Mouse (Mus musculus): ENCODE measurements around the gene Supt6. TPM values are rescaled to one million over a fixed set of nuclear protein-coding genes. Genes with fewer than 3 reads are reported as not detected.
A peak's percentile ranks its signal among the peaks of the same experiment; 100 is the strongest.

Supt6 gene
- total and polyA plus RNA-seq, 2 experiments, result 8.9 to 11.0 TPM

DNA sequence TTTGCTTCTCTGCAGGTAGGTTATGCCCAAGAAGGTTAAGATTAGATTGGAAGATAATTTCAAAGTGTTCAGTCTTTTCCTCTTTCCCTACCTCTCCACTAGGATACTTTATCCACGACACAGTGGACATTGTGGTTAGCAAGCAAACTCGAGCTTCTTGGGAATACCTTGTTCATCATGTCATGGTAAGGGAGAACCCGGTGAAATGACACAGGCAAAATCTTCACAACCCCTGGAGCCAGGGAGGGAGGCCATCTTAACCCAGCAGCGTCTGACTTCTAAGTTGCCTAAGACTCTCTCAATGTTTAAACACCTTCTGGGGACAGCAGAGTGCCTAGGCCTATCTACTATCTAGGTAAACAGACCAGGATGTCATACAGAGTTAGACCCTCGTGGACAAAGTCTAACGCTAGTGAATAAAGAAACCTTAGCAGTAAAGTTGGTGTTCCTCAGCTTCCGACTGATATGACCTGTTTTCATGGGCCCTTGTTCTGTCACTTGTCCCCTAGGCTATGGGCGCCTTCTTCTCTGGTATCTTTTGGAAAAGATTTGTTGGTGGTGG is 66.3 kb downstream of the Supt6 start:
- DNase-seq (ENCODE audit: extremely low read depth, low read depth, low spot score), result no peak
- no peaks in the 10 kb centered on the region for H3K27me3 ChIP-seq (ENCODE audit: control insufficient read depth, insufficient read depth, low read length)
- H3K79me2 ChIP-seq (ENCODE audit: control insufficient read depth, insufficient read depth, low read length), result peaks cover 5% of the 10 kb centered on the region; the same call in 1 of the 2 replicates
- H3K36me3 ChIP-seq (ENCODE audit: control insufficient read depth, insufficient read depth, low read length), result peaks cover 19% of the 10 kb centered on the region
- peak overlapping the region; percentile 81 for H3K4me3 ChIP-seq (ENCODE audit: insufficient read depth, low read depth, low read length)
- peak overlapping the region; percentile 93; the same call in 1 of the 2 replicates for H3K9ac ChIP-seq (ENCODE audit: low read depth, low read length)
- TF ChIP-seq POLR2A (IDR thresholded peaks at IDR 0.05; ENCODE audit: extremely low read depth, insufficient read depth, low read length) (no peak), CTCF (IDR thresholded peaks at IDR 0.05; ENCODE audit: low read depth, low read length) (no peak)
- 32% methylated on average over 8 of the region's 8 CpGs for WGBS
- H3K4me1 ChIP-seq (ENCODE audit: control insufficient read depth, insufficient read depth, low read length), result peaks cover 9% of the 10 kb centered on the region
- H3K27ac ChIP-seq (replicated peaks; ENCODE audit: insufficient read depth, low read depth, low read length), result peak overlapping the region; percentile 93

- Histone ChIP-seq H3K4me1 (ENCODE audit: control insufficient read depth, insufficient read depth, low read length) (peaks cover 11% of the 10 kb centered on the region), H3K79me2 (ENCODE audit: control insufficient read depth, insufficient read depth, low read length) (peaks cover 5% of the 10 kb centered on the region; the same call in 1 of the 2 replicates), H3K4me3 (ENCODE audit: insufficient read depth, low read depth, low read length) (peak overlapping the region; percentile 81), H3K27me3 (ENCODE audit: control insufficient read depth, insufficient read depth, low read length) (no peaks in the 10 kb centered on the region), H3K27ac (replicated peaks; ENCODE audit: insufficient read depth, low read depth, low read length) (peak overlapping the region; percentile 93), H3K36me3 (ENCODE audit: control insufficient read depth, insufficient read depth, low read length) (peaks cover 19% of the 10 kb centered on the region), H3K9ac (ENCODE audit: low read depth, low read length) (peak overlapping the region; percentile 93)
- WGBS, result 5% methylated on average over 29 of the region's 29 CpGs
- DNase-seq (ENCODE audit: extremely low read depth, low read depth, low spot score), result peak; percentile 86
- TF ChIP-seq POLR2A (IDR thresholded peaks at IDR 0.05; ENCODE audit: extremely low read depth, insufficient read depth, low read length) (no peak), CTCF (IDR thresholded peaks at IDR 0.05; ENCODE audit: low read depth, low read length) (no peak)
These were observed 66.8 kb downstream of the Supt6 start for GRCm38 (mm10) chr11:78178859-78179437.

DNA sequence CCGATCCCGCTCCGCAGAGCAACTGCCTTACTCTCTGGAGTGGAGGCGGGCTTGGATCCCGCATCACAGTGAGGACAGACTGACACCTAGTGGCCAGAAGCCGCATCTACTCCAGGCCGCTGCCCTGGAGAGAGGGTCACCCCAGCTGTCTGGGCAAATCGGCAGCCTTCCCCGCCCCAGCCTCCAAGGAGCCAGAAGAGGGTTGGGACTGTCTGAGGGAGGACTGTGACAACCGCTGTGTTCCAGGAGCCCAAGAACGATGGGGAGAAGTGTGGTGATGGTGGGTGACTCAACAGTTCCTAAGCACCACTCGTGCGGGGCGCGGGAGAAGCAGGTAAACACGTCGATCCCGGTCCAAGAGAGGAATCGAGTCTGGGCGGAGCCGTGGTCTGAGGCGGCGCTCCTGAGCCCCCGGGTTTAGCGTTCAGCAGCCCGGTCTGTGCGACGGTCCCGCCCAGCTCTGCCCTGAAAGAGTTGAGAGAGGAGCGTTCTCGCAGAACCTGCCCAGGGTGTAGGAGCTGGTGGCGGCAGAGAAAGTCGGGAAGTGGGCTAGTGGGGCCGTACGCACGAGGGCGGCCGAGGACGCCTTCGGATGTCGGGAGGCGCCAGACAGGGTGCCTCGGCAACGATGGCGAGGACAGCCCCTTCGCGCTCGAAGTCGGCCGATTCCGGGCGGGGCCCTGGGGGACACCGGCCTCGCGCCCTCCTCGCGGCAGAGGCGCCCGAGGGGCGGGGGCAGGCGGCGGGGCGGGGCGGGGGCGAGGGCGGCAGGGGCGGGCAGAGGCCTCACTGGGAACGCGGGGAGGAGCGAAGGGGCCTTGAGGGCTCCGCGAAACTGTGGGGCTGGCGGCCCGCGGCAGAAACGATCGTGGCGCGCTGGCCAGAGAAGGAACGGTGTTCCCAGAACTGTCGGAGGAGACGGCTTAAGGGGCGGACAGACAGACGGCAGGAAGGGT is 67.6 kb downstream of the Supt6 start:
- no peaks in the 10 kb centered on the region for H3K27me3 ChIP-seq (ENCODE audit: control insufficient read depth, insufficient read depth, low read length)
- DNase-seq (ENCODE audit: extremely low read depth, low read depth, low spot score), result peak; percentile 87
- TF ChIP-seq POLR2A (IDR thresholded peaks at IDR 0.05; ENCODE audit: extremely low read depth, insufficient read depth, low read length) (peak; percentile 67), CTCF (IDR thresholded peaks at IDR 0.05; ENCODE audit: low read depth, low read length) (peak; percentile 95)

GRCm38 (mm10) chr11:78177437-78177836 is 68.3 kb downstream of the Supt6 start:
- TF ChIP-seq POLR2A (IDR thresholded peaks at IDR 0.05; ENCODE audit: extremely low read depth, insufficient read depth, low read length) (no peak), CTCF (IDR thresholded peaks at IDR 0.05; ENCODE audit: low read depth, low read length) (no peak)
- H3K4me1 ChIP-seq (ENCODE audit: control insufficient read depth, insufficient read depth, low read length), result peaks cover 11% of the 10 kb centered on the region
- H3K27me3 ChIP-seq (ENCODE audit: control insufficient read depth, insufficient read depth, low read length), result no peaks in the 10 kb centered on the region
- H3K4me3 ChIP-seq (ENCODE audit: insufficient read depth, low read depth, low read length), result peak overlapping the region; percentile 67
- peaks cover 19% of the 10 kb centered on the region for H3K36me3 ChIP-seq (ENCODE audit: control insufficient read depth, insufficient read depth, low read length)
- peak overlapping the region; percentile 83 for H3K27ac ChIP-seq (replicated peaks; ENCODE audit: insufficient read depth, low read depth, low read length)
- WGBS, result 2% methylated on average over 10 of the region's 10 CpGs
- H3K79me2 ChIP-seq (ENCODE audit: control insufficient read depth, insufficient read depth, low read length), result no peaks in the 10 kb centered on the region
- DNase-seq (ENCODE audit: extremely low read depth, low read depth, low spot score), result peak; percentile 98
- peak overlapping the region; percentile 86 for H3K9ac ChIP-seq (ENCODE audit: low read depth, low read length)

More for the DNA sequence above, 67.6 kb downstream of the Supt6 start:
- peak overlapping the region; percentile 93 for H3K27ac ChIP-seq (replicated peaks; ENCODE audit: insufficient read depth, low read depth, low read length)
- peaks cover 11% of the 10 kb centered on the region for H3K4me1 ChIP-seq (ENCODE audit: control insufficient read depth, insufficient read depth, low read length)
- peak overlapping the region; percentile 81 for H3K4me3 ChIP-seq (ENCODE audit: insufficient read depth, low read depth, low read length)
- WGBS, result under 1% methylated on average over 82 of the region's 84 CpGs
- peaks cover 19% of the 10 kb centered on the region for H3K36me3 ChIP-seq (ENCODE audit: control insufficient read depth, insufficient read depth, low read length)
- peaks cover 4% of the 10 kb centered on the region; the same call in 1 of the 2 replicates for H3K79me2 ChIP-seq (ENCODE audit: control insufficient read depth, insufficient read depth, low read length)
- peak overlapping the region; percentile 93 for H3K9ac ChIP-seq (ENCODE audit: low read depth, low read length)

DNA sequence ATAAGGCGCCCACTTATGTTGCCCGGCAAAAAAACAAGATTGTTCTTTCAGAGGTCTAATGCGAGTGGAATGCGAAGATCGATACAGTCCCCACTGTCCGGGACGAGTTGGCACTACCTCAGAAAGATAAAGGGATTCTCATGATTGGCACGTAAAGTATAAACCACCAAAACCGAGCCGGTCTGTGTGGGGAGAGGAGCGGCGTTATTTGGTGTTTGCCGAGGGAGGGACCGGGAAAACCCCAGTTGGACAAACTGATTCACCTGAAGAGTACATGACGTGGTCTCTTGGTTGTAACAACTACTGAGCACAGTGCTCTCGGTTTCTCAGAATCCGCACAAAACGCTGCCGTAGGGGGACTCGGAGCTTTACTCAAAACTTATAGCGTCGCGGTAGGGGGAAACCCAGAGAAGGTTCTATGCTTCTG is 68.9 kb downstream of the Supt6 start:
- peaks cover 10% of the 10 kb centered on the region for H3K4me1 ChIP-seq (ENCODE audit: control insufficient read depth, insufficient read depth, low read length)
- no peaks in the 10 kb centered on the region for H3K79me2 ChIP-seq (ENCODE audit: control insufficient read depth, insufficient read depth, low read length)
- H3K4me3 ChIP-seq (ENCODE audit: insufficient read depth, low read depth, low read length), result peak overlapping the region; percentile 67
- H3K36me3 ChIP-seq (ENCODE audit: control insufficient read depth, insufficient read depth, low read length), result peaks cover 17% of the 10 kb centered on the region; the same call in 1 of the 2 replicates
- TF ChIP-seq CTCF (IDR thresholded peaks at IDR 0.05; ENCODE audit: low read depth, low read length) (no peak), POLR2A (IDR thresholded peaks at IDR 0.05; ENCODE audit: extremely low read depth, insufficient read depth, low read length) (no peak)
- H3K27me3 ChIP-seq (ENCODE audit: control insufficient read depth, insufficient read depth, low read length), result no peaks in the 10 kb centered on the region
- peak overlapping the region; percentile 86 for H3K9ac ChIP-seq (ENCODE audit: low read depth, low read length)
- DNase-seq (ENCODE audit: extremely low read depth, low read depth, low spot score), result peak; percentile 82
- H3K27ac ChIP-seq (replicated peaks; ENCODE audit: insufficient read depth, low read depth, low read length), result peak overlapping the region; percentile 83
- under 1% methylated on average over 23 of the region's 23 CpGs for WGBS

All from liver, adult 2 months (tissue).